Mouse (Mus musculus) heart, postnatal 0 days (tissue): ENCODE measurements around the gene Sf3b2. TPM values are rescaled to one million over a fixed set of nuclear protein-coding genes. Genes with fewer than 3 reads are reported as not detected.
A peak's percentile ranks its signal among the peaks of the same experiment; 100 is the strongest.

Experiments used
- ATAC-seq: fragments of 200-750 bp; cut with Nextera tagmentation; 2 replicates; pipeline ENCODE4 v1.8.0; 2017; ENCODE audit warnings: low read depth, moderate number of reproducible peaks, moderate library complexity; ENCODE audit not compliant: insufficient read depth
- DNase-seq: peaks from one replicate; pipeline ENCODE4 v3.0.0-alpha.2; 2016; ENCODE audit warnings: low spot score
- H3K27ac ChIP-seq: fragments of 300-500 bp; sonication (generic); 2 replicates; pipeline ENCODE4 v1.5.1; 2014; ENCODE audit warnings: low read depth, mild to moderate bottlenecking
- H3K27me3 ChIP-seq: fragments of 300-500 bp; sonication (generic); 2 replicates; pipeline ENCODE4 v1.6.1; 2014; ENCODE audit warnings: low read length, mixed read lengths; ENCODE audit not compliant: control insufficient read depth, insufficient read depth
- H3K36me3 ChIP-seq: fragments of 300-500 bp; sonication (generic); replicated peaks from 2 replicates; pipeline ENCODE4 v1.6.1; 2014; ENCODE audit warnings: low read length, mixed read lengths; ENCODE audit not compliant: control insufficient read depth, insufficient read depth
- H3K4me1 ChIP-seq: fragments of 300-500 bp; sonication (generic); 2 replicates; pipeline ENCODE4 v1.6.1; 2014; ENCODE audit warnings: antibody characterized with exemption; ENCODE audit not compliant: control insufficient read depth, insufficient read depth
- H3K4me2 ChIP-seq: fragments of 300-500 bp; sonication (generic); 2 replicates; pipeline ENCODE4 v1.6.1; 2014; ENCODE audit warnings: low read depth, mild to moderate bottlenecking, low read length, moderate library complexity
- H3K4me3 ChIP-seq: fragments of 300-500 bp; sonication (generic); 2 replicates; pipeline ENCODE4 v1.5.1; 2014; ENCODE audit warnings: low read depth, low read length
- H3K9ac ChIP-seq: fragments of 300-500 bp; sonication (generic); replicated peaks from 2 replicates; pipeline ENCODE4 v1.6.1; 2014; ENCODE audit warnings: low read depth, low read length, mixed read lengths
- H3K9me3 ChIP-seq: fragments of 300-500 bp; sonication (generic); replicated peaks from 2 replicates; pipeline ENCODE4 v1.6.1; 2016; ENCODE audit warnings: low read length; ENCODE audit not compliant: control insufficient read depth
- CTCF ChIP-seq: IDR thresholded peaks from 2 replicates; pipeline ENCODE4 v1.5.1; 2016; ENCODE audit warnings: antibody characterized with exemption, control low read depth, low read depth
- EP300 ChIP-seq: IDR thresholded peaks from 2 replicates; pipeline ENCODE4 v1.6.1; 2016; ENCODE audit warnings: antibody characterized with exemption, low read depth
- WGBS: fragments of 180-500 bp; shearing (Covaris S2); extraction: QIAGEN DNeasy Blood & Tissue Kit; methylation state at CpG from one replicate; pipeline ENCODE4 v1.1.7; 2014; 5-methylcytosine and 5-hydroxymethylcytosine counted together
- polyA plus RNA-seq: library from polyadenylated mRNA; unstranded; fragments of >200 nt; fragmentation: Nextera tagmentation; extraction: Ambion mirVana; gene quantifications from 2 replicates; pipeline ENCODE4 v1.2.1, GENCODE M21; 2015
- total RNA-seq: library from RNA; depleted of rRNA; stranded (reverse); fragments of >200 nt; gene quantifications from 2 replicates; pipeline ENCODE4 v1.2.3, GENCODE M21; 2014; ENCODE audit warnings: low replicate concordance

The Sf3b2 gene
- total and polyA plus RNA-seq, 2 experiments from 2014 or later: 159 to 175 TPM

GRCm38 (mm10) chr19:5273916-5274315 lies 21.3 kb downstream of the Sf3b2 start:
- Histone ChIP-seq H3K36me3 (peaks cover 38% of the 10 kb centered on the region), H3K27ac (peak overlapping the region; percentile 93), H3K9ac (peak overlapping the region; percentile 79; the same call in 1 of the 2 replicates), H3K9me3 (no peaks in the 10 kb centered on the region), H3K4me1 (peaks cover 12% of the 10 kb centered on the region), H3K4me3 (no peak overlapping the region), H3K4me2 (no peak overlapping the region; the same call in 1 of the 2 replicates), H3K27me3 (no peaks in the 10 kb centered on the region)
- WGBS: 30% methylated on average over 4 of the region's 4 CpGs
- no peak for TF ChIP-seq CTCF
- TF ChIP-seq EP300: no peak
- no peak for DNase-seq
- ATAC-seq: no peak

DNA sequence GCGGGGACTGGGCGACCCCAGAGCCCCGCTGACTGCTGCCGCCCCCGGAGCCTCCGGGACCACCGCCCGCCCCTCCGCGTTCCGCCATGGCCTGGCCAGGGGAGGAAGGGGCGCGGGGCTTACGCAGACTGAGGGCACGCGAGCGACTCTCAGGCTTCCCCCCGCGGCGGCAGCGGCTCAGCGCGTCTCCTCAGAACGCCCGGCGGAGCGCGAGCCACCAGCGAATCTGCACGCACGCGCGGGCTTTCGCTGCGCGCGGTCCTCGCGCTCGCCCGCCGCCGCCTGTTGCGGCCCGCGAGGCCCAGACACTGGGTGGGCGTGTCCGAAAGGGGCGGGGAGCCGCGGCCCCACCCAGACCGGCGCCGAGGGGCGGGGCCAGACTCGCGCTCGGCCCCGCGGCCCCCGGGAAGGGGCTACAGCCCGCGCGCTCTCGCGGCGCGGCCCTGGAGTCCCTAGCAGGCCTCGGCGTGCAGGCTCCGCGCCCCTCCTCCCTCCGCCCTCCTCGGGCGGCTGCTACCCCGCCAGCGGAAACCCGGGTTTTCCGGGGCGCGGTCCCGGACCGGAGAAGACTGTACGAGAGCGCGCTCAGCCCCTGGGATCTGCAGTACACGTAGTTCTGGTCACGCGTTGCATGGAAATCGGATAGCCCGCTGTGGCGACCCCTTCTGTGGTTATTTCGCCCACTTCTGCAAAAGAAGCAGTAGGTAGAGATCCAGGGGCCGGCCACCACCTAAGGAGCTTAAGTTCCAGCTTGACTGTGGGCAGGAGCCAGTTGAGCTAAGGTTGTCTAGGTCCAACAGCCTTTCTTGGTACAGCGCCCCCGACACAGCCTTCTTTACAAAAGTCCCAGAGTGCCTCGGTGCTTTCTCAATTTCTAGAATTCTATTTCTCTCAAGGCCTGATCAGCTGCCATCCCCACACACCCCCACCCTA lies 22.2 kb downstream of the Sf3b2 start, which contains the start of gene Pacs1:
TSS of gene Pacs1 (minus strand) at position 319 of the 933 bp plus-strand sequence.
- peak; percentile 91 for DNase-seq
- H3K9ac ChIP-seq: peak within 1 kb of the TSS; percentile 79
- TF ChIP-seq EP300 (no peak), CTCF (no peak)
- peak within 1 kb of the TSS; percentile 93 for H3K27ac ChIP-seq
- H3K36me3 ChIP-seq: peaks cover 29% of the 10 kb centered on the region
- H3K4me2 ChIP-seq: peak within 1 kb of the TSS; percentile 98
- peak within 1 kb of the TSS; percentile 80 for H3K4me3 ChIP-seq
- ATAC-seq: peak; percentile 92
- H3K9me3 ChIP-seq: no peaks in the 10 kb centered on the region
- peaks cover 14% of the 10 kb centered on the region for H3K4me1 ChIP-seq
- WGBS: under 1% methylated on average over 80 of the region's 97 CpGs
- H3K27me3 ChIP-seq: no peaks in the 10 kb centered on the region

DNA sequence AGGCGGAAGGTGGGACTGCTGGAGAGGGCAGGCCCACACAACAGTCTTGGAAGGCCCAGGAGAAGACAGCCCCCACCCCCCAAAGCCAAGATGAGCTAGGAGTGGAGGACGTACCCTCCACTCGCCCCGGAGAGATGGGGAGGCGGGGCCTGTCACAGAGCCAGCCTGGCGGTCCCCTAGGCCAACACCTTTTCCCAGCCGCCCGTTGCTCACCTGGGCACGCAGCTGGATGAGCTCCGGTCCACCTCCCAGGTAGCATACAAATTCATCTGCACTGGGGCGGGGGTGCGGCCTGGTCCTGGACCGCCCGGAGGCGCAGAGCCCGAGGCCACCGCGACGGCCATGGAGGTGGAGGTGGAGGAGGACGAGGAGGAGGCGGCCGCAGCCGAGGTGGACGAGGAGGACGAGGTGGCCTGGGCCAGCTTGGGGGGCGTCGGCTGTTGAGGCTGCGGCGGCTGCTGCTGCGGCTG lies 22.9 kb downstream of the Sf3b2 start:
- H3K4me1 ChIP-seq: peaks cover 16% of the 10 kb centered on the region
- TF ChIP-seq CTCF: no peak
- no peak for TF ChIP-seq EP300
- DNase-seq (no peak), ATAC-seq (peak; percentile 28)
- H3K27me3 ChIP-seq: no peaks in the 10 kb centered on the region
- peaks cover 22% of the 10 kb centered on the region for H3K36me3 ChIP-seq
- peak overlapping the region; percentile 98 for H3K4me2 ChIP-seq
- H3K9ac ChIP-seq: peak overlapping the region; percentile 79
- H3K27ac ChIP-seq: peak overlapping the region; percentile 93
- no peaks in the 10 kb centered on the region for H3K9me3 ChIP-seq
- peak overlapping the region; percentile 80 for H3K4me3 ChIP-seq
- under 1% methylated on average over 30 of the region's 30 CpGs for WGBS

GRCm38 (mm10) chr19:5271430-5271829 lies 23.8 kb downstream of the Sf3b2 start:
- Histone ChIP-seq H3K9ac (no peak overlapping the region), H3K4me3 (peak overlapping the region; percentile 80; the same call in 1 of the 2 replicates), H3K27me3 (no peaks in the 10 kb centered on the region), H3K36me3 (peaks cover 20% of the 10 kb centered on the region), H3K27ac (no peak overlapping the region), H3K4me1 (peaks cover 16% of the 10 kb centered on the region), H3K4me2 (peak overlapping the region; percentile 98), H3K9me3 (no peaks in the 10 kb centered on the region)
- no peak for TF ChIP-seq CTCF
- TF ChIP-seq EP300: no peak
- ATAC-seq: no peak
- WGBS: 43% methylated on average over 1 of the region's 1 CpGs
- DNase-seq: no peak

DNA sequence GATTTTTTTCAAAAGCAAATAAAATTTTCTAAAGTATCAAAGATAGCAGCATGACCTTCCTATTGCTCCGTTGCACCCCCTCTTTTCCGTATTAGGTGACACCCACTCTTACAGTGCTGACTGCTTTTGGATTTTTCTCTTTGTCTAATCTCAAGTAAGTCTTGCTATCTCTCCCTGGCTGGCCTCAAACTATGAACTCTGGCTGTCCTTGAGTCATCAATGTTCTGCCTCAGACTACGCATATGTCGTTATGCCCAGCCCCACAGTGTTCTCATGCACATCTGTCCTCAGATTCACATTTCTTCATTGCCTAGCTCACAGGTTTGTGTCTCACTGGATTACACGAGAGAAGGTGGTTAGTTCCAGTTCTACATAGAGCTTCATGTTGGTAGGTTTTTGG lies 25.9 kb downstream of the Sf3b2 start:
- Histone ChIP-seq H3K36me3 (peaks cover 4% of the 10 kb centered on the region; the same call in 1 of the 2 replicates), H3K27me3 (no peaks in the 10 kb centered on the region), H3K27ac (no peak overlapping the region), H3K9ac (no peak overlapping the region), H3K4me3 (no peak overlapping the region), H3K4me2 (no peak overlapping the region), H3K4me1 (peaks cover 15% of the 10 kb centered on the region), H3K9me3 (no peaks in the 10 kb centered on the region)
- WGBS: 40% methylated on average over 5 of the region's 5 CpGs
- DNase-seq (no peak), ATAC-seq (no peak)
- no peak for TF ChIP-seq CTCF
